Mouse (Mus musculus) brown adipose tissue, adult 24 weeks (tissue): ENCODE measurements around the gene Pdlim7. TPM values are rescaled to one million over a fixed set of nuclear protein-coding genes. Genes with fewer than 3 reads are reported as not detected.
A peak's percentile ranks its signal among the peaks of the same experiment; 100 is the strongest.

Experiments
- H3K27ac ChIP-seq: fragments of 200-500 bp; replicated peaks from 2 replicates; pipeline ENCODE4 v1.5.1; 2012; ENCODE audit warnings: low read depth, mild to moderate bottlenecking, low read length
- H3K4me1 ChIP-seq: fragments of 200-500 bp; 2 replicates; pipeline ENCODE4 v1.6.1; 2012; ENCODE audit warnings: low read length, mixed read lengths; ENCODE audit not compliant: control insufficient read depth, insufficient read depth, insufficient read length
- H3K4me3 ChIP-seq: fragments of 200-500 bp; 2 replicates; pipeline ENCODE4 v1.5.1; 2012; ENCODE audit warnings: low read depth, mild to moderate bottlenecking, low read length, moderate library complexity; ENCODE audit not compliant: insufficient read depth
- polyA plus RNA-seq: library from polyadenylated mRNA; stranded (reverse); fragments of >200 nt; gene quantifications from 2 replicates; pipeline ENCODE4 v1.2.4, GENCODE M21; 2012; ENCODE audit not compliant: missing spikeins, insufficient read depth, insufficient read length

Gene Pdlim7
- polyA plus RNA-seq, 1 experiment = 8.0 TPM

DNA sequence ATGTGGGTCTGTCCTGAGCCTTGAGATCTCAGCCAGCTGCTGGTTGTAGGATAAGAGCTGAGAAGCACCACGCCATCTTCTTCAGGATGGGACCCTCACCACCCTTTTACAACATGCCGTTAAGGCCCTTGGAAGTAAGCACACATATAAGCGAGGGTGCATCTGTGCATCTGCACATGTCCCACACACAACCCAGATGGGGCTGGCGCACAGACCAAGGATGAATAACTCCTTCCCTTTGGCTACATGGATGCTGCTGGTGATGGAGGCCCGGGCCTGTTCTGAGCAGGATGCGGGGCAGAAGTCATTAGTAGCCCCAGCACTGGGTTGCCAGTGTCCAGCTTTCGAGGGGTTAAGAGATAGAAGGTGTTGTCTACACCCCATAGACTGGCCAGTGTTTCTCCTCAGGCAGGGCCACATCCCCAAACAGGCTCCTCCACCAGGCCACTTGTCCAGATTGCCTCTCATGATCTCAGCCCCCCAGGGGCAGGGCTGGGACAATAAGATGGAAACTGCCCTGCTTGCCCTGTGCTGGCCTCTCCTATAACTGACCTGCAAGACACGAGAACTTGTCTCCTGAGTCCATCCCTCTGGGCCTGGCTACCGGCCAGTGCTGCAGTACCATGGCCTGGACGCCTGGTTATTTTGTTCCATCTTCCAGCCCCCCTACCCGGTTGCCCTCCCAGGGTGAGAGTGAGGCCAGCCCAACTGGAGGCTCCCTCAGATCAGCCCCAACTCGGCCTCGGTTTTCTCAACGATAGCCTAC, 27.3 kb downstream of the Pdlim7 start:
- Histone ChIP-seq H3K4me3 (peak overlapping the region; percentile 65), H3K27ac (no peak overlapping the region), H3K4me1 (no peaks in the 10 kb centered on the region)

DNA sequence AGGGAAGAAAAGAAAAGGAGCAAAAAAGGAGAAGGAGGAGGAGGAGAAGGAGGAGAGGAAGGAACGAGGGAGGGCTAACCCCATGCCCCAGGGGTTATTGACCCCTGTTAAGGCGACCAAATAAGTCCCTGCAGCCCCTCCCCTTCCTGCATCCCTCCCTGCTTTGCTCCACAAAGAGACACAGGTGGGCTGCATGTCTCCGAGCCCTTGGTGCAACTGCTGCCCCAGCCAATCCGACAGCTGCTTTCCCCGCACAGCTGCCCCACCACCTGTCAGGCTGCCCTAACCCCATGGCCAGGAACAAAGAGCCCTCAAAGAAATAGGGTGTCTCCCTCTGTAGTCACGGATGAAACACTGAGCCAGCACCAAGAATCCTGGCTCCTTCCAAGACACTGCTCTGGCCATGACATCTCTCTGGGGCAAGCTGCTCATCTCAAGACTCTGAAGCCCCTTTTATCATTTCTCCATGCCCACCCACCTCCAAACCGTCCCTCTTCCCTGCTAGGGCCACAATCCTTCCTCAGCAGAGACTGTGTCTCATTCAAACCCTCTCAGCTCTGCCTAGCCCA, 28.9 kb downstream of the Pdlim7 start:
- no peaks in the 10 kb centered on the region for H3K4me1 ChIP-seq
- no peak overlapping the region for H3K4me3 ChIP-seq
- H3K27ac ChIP-seq = no peak overlapping the region

DNA sequence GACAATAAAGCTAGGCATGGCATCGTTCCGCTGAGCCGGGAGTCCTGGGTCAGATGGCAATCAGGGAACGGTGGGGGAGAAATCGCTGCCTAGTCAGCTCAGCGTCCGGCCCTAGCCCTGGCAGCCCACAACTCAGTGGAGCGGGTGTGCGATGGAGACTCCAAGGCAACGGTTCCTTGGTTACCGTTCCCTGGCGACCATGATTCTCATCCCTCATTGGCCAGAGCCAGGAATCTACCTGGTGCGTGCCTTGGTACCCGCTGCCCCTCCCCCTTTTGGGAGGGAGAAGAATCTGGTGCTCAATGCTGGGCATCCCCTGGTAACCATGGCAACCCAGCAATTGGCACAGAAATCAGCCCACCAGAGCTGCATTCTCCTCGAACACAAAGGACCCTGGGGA, 29.9 kb downstream of the Pdlim7 start:
- H3K27ac ChIP-seq = 0 out of 2 replicates have a peak overlapping the region, but pooled peaks have one; percentile 5
- peaks cover 4% of the 10 kb centered on the region; the same call in 1 of the 2 replicates for H3K4me1 ChIP-seq

DNA sequence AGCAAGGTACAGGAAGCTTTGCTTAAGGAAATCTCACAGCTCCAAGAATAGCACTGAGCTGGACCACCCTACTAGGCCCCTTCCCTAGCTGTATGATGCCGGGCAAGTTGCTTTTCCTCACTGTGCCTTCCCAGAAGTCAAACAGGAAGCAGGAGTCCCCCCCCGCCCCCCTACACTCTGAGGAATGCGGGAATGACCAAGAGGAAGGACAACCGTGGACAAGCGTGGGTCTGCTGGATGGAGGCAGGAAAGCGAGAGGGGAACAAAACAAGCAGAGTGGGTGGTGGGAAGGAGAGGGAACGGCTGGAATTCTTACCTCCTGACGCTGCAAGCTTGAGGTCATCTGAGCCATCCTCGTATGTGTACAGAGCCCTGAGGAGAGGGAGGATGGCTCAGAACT, 30.4 kb downstream of the Pdlim7 start:
- Histone ChIP-seq H3K4me3 (no peak overlapping the region), H3K4me1 (peaks cover 5% of the 10 kb centered on the region; the same call in 1 of the 2 replicates), H3K27ac (peak overlapping the region; percentile 54)

More for the DNA sequence above, 29.9 kb downstream of the Pdlim7 start:
- no peak overlapping the region for H3K4me3 ChIP-seq

DNA sequence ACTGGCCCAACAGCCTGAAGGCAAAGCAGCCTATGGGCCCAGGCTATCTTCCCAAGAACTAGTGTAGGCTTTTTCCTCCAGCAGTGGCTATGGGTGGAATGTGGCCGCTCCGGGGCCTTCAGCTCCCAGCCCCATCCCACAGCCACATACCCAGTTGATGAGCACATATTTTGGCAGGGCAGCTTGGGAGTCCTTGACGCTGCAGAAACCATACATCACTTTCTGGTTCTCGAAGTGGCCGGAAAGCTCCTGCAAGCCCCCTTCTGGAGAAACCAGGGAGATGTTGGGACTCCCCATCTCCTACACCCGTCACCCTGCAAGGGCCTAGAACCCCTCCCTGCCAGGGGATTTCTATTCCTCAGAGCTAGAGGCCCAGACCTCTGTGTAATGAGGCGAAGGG, 30.9 kb downstream of the Pdlim7 start:
- H3K4me1 ChIP-seq = peaks cover 5% of the 10 kb centered on the region; the same call in 1 of the 2 replicates
- no peak overlapping the region for H3K4me3 ChIP-seq
- peak overlapping the region; percentile 54; the same call in 1 of the 2 replicates for H3K27ac ChIP-seq

DNA sequence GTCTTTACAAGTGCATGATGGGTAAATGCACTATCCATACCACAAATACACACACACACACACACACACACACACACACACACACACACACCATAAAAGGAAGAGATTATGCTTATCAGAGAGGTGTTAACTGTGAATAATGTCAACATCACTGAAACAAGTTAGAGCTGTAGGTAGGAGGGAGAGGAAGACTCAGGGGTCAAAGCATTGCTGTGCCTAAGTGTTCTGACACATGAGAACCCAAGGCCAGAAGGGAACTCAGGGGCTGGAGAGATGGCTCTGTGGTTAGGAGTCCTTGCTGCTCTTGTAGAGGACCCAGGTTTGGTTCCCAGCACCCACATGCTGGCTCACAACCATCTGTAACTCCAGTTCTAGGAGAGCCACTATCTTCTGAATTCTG, 33.5 kb downstream of the Pdlim7 start:
- no peak overlapping the region for H3K4me3 ChIP-seq
- no peak overlapping the region for H3K27ac ChIP-seq
- H3K4me1 ChIP-seq = peaks cover 5% of the 10 kb centered on the region; the same call in 1 of the 2 replicates

DNA sequence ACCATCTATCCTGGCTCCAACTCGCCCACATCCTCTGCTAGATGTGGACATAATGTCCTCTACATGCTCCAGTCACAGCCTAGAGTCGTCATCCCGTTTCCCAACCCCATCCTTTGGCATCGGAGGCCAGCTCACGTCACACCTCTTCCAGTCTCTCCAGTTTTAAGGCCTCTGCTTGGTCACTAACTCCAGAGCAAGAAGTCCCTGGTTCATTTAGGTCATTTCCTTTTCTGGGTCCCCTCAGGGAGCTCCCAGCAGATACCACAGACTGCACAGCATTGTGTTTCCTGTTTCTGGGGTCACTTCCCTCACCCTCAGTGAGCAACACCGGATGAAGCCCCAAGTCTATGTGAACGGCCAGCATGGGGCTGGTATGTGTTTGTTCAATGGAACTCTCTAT, 34.5 kb downstream of the Pdlim7 start:
- Histone ChIP-seq H3K4me3 (no peak overlapping the region), H3K27ac (peak overlapping the region; percentile 43), H3K4me1 (peaks cover 5% of the 10 kb centered on the region; the same call in 1 of the 2 replicates)

DNA sequence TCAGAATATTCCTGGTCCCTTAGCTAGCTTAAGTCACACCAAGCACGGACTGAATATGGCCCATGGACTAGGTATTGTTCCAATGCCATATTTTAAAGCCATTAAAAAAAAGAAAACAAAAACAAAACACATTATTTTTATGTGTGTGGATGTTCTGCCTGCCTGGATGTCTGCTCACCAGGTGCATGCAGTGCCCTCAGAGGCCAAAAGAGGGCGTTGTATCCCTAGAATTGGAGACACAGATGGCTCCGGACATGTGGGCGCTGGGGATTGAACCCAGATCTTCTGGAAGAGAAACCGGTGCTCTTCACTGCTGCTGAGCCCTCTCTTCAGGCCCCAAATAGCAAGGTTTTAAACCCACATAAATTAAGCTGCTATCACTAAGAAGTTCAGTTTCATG, 35.4 kb downstream of the Pdlim7 start:
- Histone ChIP-seq H3K4me3 (no peak overlapping the region), H3K27ac (no peak overlapping the region), H3K4me1 (peaks cover 5% of the 10 kb centered on the region; the same call in 1 of the 2 replicates)

DNA sequence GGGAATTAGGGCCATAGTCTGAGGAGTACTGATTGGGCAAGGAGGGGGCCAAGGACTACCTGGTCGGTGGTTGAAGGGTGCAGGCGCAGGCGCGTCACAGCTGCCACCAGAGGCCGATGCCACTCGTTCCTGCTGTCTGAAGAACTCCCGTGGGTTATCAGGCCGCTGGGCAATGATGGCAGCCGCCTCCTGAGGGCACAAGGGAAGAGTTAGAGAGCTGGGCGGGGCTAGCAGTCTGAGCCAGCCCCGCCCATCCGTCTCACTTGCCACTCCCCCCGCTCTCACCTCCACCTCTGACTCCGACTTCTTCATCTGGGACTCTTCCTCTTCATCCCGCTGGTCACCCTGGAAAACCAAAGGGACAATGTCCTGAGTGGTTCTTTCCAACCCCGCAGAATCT, 36.0 kb downstream of the Pdlim7 start:
- peaks cover 5% of the 10 kb centered on the region for H3K4me1 ChIP-seq
- H3K4me3 ChIP-seq = no peak overlapping the region
- H3K27ac ChIP-seq = no peak overlapping the region

DNA sequence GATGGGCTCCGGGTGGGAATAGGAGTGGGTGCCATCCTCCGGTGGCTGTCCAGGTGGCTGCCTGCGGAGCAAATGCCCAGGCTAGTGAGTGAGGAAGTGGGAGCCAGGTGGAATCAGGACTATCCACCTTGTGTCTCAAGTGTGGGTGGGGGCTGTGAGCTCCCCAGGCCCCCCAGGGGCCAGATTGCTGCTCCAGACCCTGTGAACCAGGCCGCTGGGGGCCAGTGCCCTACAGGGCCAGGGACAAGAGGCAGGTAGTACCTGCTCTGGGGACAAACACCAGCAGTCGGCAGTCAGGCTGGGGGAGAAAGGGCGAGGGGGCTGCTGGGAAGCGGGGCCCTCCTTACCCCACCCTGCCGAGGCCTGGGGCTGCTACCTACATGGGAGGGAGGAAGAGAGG, 37.2 kb downstream of the Pdlim7 start:
- H3K4me3 ChIP-seq = no peak overlapping the region
- peaks cover 5% of the 10 kb centered on the region for H3K4me1 ChIP-seq
- H3K27ac ChIP-seq = no peak overlapping the region

DNA sequence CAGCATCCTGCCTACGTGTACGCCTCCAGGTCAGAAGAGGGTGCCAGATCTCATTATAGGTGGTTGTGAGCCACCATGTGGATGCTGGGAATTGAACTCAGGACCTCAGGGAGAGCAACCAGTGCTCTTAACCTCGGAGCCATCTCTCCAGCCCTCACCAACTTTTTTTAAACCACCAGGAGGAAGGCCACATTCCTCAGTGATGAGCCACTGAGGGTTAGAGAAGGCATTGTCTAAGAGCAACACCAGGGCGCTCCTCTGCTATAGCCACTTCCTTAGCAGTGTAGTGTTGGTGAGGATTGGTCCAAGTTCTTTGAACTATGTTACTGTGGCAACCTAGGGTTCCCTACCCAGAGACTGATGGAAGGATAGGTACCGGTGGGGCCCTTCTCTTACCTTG, 37.7 kb downstream of the Pdlim7 start:
- Histone ChIP-seq H3K4me1 (peaks cover 5% of the 10 kb centered on the region), H3K27ac (no peak overlapping the region), H3K4me3 (no peak overlapping the region)

DNA sequence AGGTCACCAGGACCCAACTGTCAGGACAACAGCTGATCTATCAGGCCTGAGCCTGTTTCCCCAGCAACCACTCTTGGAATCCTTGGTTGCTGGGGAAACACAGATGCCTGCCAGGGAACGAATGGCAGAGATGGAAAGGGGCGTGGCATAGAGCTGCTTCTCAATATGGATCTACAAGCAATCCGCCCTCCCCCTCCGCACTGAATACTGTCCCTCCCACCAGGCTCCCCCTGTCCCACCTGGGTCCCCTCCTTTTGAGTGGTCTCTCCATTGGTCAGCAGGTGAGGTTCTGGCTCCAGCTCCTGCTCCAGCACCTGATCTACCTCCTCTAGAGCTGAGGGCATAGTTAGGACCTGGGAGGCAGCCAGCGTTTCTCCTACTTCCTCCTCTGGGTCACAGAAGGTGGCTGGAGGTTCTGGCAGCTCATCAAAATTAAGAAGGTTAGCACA, 38.8 kb downstream of the Pdlim7 start:
- H3K27ac ChIP-seq = no peak overlapping the region
- H3K4me1 ChIP-seq = peaks cover 5% of the 10 kb centered on the region
- H3K4me3 ChIP-seq = no peak overlapping the region

DNA sequence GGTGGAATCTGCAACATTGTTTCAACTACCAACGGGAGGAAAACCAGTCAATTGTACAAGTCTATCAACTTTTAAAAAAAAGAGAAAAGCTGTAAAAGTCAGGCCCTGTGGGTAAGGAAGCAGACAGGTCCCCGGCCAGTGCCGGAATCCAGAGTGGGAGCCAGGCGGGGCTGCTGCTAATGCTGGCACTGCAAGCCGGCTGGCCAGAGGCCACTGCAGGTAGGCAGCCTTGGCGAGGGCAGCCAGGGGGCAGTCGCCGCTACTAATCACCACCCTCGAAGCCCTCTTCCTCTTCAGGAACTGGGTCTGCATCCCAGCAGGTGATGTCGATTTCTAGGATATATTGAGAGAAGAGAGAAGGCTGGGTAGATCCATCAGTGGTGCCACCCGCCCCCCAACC, 39.5 kb downstream of the Pdlim7 start:
- no peak overlapping the region for H3K27ac ChIP-seq
- peaks cover 5% of the 10 kb centered on the region for H3K4me1 ChIP-seq

DNA sequence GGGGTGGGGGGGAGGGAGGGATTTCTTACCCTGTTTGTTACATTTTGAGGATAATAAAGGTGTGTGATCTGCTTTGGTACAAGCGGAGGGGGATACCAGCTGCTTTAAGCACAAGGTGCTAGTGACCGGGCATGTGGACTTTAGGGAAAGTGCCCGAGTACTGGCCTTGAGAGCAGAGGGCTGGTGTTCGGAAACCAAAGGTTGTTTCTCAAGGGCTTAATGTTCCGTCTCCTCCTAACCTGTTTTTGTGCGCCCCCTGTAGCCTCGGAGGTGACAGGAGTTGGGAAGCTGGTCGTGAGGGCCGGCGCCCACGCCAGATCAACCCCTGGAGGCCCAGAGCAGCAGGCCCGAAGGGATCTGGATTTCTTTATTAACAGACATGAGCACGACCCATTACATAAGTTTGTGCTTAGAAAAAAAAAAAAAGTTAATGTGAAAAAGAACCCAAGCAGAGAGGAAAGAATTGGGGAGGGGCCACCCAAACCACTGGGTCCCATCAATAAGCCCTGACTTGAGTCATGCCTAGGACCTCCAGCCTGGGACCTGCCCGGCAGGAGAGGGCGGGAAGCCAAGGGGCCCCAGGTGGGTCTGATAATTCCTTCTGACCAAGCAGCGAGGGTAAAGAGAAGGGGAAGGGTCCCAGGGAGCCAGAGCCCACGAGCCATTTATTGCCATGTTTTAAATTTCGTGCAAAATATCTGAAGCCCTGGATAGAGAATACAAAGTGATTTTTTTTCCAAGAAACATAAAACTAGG, 40.2 kb downstream of the Pdlim7 start:
- H3K4me3 ChIP-seq = peak overlapping the region; percentile 65
- no peaks in the 10 kb centered on the region; the same call in 1 of the 2 replicates for H3K4me1 ChIP-seq
- no peak overlapping the region for H3K27ac ChIP-seq

More for the DNA sequence above, 39.5 kb downstream of the Pdlim7 start:
- H3K4me3 ChIP-seq = no peak overlapping the region
